ENCODE assay signal across 8 mouse cellular contexts in genomic region chr14:61112404-61112803, GRCm38 (mm10). TPM values are rescaled to one million over a fixed set of nuclear protein-coding genes. Genes with fewer than 3 reads are reported as not detected.
DNase-seq lines count a peak whose midpoint lies in the region; ATAC-seq and TF ChIP-seq lines count a peak whose summit lies in the region.

No protein-coding gene starts in this region.

- H3K4me1 ChIP-seq in kidney, embryonic 14.5 days (ENCODE audit: control insufficient read depth, insufficient read depth, low read length): no peaks in the 10 kb centered on the region
- H3K4me1 ChIP-seq in intestine, postnatal 0 days (replicated peaks; ENCODE audit: control insufficient read depth, insufficient read depth, low read length): no peaks in the 10 kb centered on the region
- H3K4me1 ChIP-seq in limb, embryonic 13.5 days: peaks cover 5% of the 10 kb centered on the region
- H3K4me1 ChIP-seq in neural tube, embryonic 11.5 days (ENCODE audit: control insufficient read depth, insufficient read depth, low read length): no peaks in the 10 kb centered on the region
- H3K4me1 ChIP-seq in stomach, embryonic 16.5 days (ENCODE audit: control insufficient read depth, insufficient read depth, low read length): no peaks in the 10 kb centered on the region

- no peak for ATAC-seq in kidney, embryonic 14.5 days (ENCODE audit: low FRiP score, low TSS enrichment)
- ATAC-seq in intestine, postnatal 0 days: no peak
- ATAC-seq in limb, embryonic 13.5 days (ENCODE audit: low FRiP score, low read depth): no peak
- no peak for ATAC-seq in neural tube, embryonic 11.5 days (ENCODE audit: insufficient read depth, low FRiP score, low TSS enrichment)
- ATAC-seq in stomach, embryonic 16.5 days (ENCODE audit: insufficient read depth, low FRiP score): peak; percentile 50; the same call in 1 of the 2 replicates

- no peak overlapping the region for H3K27ac ChIP-seq in kidney, embryonic 14.5 days (ENCODE audit: low read depth, low read length)
- no peak overlapping the region for H3K27ac ChIP-seq in intestine, postnatal 0 days (ENCODE audit: low read depth, low read length)
- H3K27ac ChIP-seq in limb, embryonic 13.5 days: no peak overlapping the region
- H3K27ac ChIP-seq in neural tube, embryonic 11.5 days (ENCODE audit: low read depth, low read length): no peak overlapping the region
- no peak overlapping the region for H3K27ac ChIP-seq in stomach, embryonic 16.5 days (ENCODE audit: low read length)

- DNase-seq in kidney, adult 18-20 months: peak; percentile 64
- peak; percentile 52 for DNase-seq in cerebellum, adult 9-11 months
- DNase-seq in frontal cortex, postnatal 10 days (ENCODE audit: low spot score in 2 of 2): peak; percentile 37 to 80
- DNase-seq in neural tube, embryonic 11.5 days (ENCODE audit: low spot score): peak; percentile 85

- 3% methylated on average over 11 of the region's 11 CpGs for WGBS in kidney, embryonic 14.5 days
- WGBS in intestine, postnatal 0 days: 7% methylated on average over 11 of the region's 11 CpGs
- 3% methylated on average over 11 of the region's 11 CpGs for WGBS in limb, embryonic 13.5 days
- WGBS in neural tube, embryonic 11.5 days: 3% methylated on average over 11 of the region's 11 CpGs
- 4% methylated on average over 11 of the region's 11 CpGs for WGBS in stomach, embryonic 16.5 days

- H3K4me3 ChIP-seq in kidney, embryonic 14.5 days (ENCODE audit: low read length): no peak overlapping the region
- H3K4me3 ChIP-seq in intestine, postnatal 0 days (ENCODE audit: low read depth, low read length): no peak overlapping the region
- no peak overlapping the region for H3K4me3 ChIP-seq in limb, embryonic 13.5 days
- no peak overlapping the region for H3K4me3 ChIP-seq in neural tube, embryonic 11.5 days (ENCODE audit: low read depth, low read length)
- no peak overlapping the region for H3K4me3 ChIP-seq in stomach, embryonic 16.5 days (replicated peaks; ENCODE audit: low read length)

- H3K27me3 ChIP-seq in kidney, embryonic 14.5 days (ENCODE audit: control insufficient read depth, insufficient read depth, low read length): no peaks in the 10 kb centered on the region
- no peaks in the 10 kb centered on the region for H3K27me3 ChIP-seq in intestine, postnatal 0 days (replicated peaks; ENCODE audit: control insufficient read depth, insufficient read depth, low read length)
- no peaks in the 10 kb centered on the region for H3K27me3 ChIP-seq in limb, embryonic 13.5 days
- H3K27me3 ChIP-seq in neural tube, embryonic 11.5 days (ENCODE audit: control insufficient read depth, insufficient read depth, low read length): no peaks in the 10 kb centered on the region
- no peaks in the 10 kb centered on the region for H3K27me3 ChIP-seq in stomach, embryonic 16.5 days (ENCODE audit: control insufficient read depth, insufficient read depth, low read length)

- H3K4me2 ChIP-seq in kidney, embryonic 14.5 days (replicated peaks; ENCODE audit: low read depth, low read length): no peak overlapping the region
- no peak overlapping the region for H3K4me2 ChIP-seq in intestine, postnatal 0 days (replicated peaks; ENCODE audit: low read depth)
- H3K4me2 ChIP-seq in limb, embryonic 13.5 days (replicated peaks): 0 out of 2 replicates have a peak overlapping the region, but pooled peaks have one; percentile 27
- H3K4me2 ChIP-seq in neural tube, embryonic 11.5 days (ENCODE audit: low read depth): no peak overlapping the region
- H3K4me2 ChIP-seq in stomach, embryonic 16.5 days (ENCODE audit: low read depth, low read length): no peak overlapping the region

- TF ChIP-seq CTCF in intestine, postnatal 0 days (IDR thresholded peaks at IDR 0.05; ENCODE audit: low read depth): peak; percentile 89

- no peaks in the 10 kb centered on the region for H3K9me3 ChIP-seq in kidney, embryonic 14.5 days (ENCODE audit: control insufficient read depth, low read length)
- H3K9me3 ChIP-seq in intestine, postnatal 0 days (ENCODE audit: control insufficient read depth): no peaks in the 10 kb centered on the region
- no peaks in the 10 kb centered on the region for H3K9me3 ChIP-seq in limb, embryonic 13.5 days
- no peaks in the 10 kb centered on the region for H3K9me3 ChIP-seq in neural tube, embryonic 11.5 days (ENCODE audit: control insufficient read depth, low read length)
- H3K9me3 ChIP-seq in stomach, embryonic 16.5 days (replicated peaks; ENCODE audit: control insufficient read depth, low read length): no peaks in the 10 kb centered on the region

- no peak overlapping the region for H3K9ac ChIP-seq in kidney, embryonic 14.5 days (ENCODE audit: low read depth, low read length)
- no peak overlapping the region for H3K9ac ChIP-seq in intestine, postnatal 0 days (ENCODE audit: low read depth, low read length)
- no peak overlapping the region for H3K9ac ChIP-seq in limb, embryonic 13.5 days
- no peak overlapping the region for H3K9ac ChIP-seq in neural tube, embryonic 11.5 days (ENCODE audit: low read length)
- no peak overlapping the region for H3K9ac ChIP-seq in stomach, embryonic 16.5 days (ENCODE audit: low read length)

- no peaks in the 10 kb centered on the region for H3K36me3 ChIP-seq in kidney, embryonic 14.5 days (ENCODE audit: control insufficient read depth, insufficient read depth, low read length)
- no peaks in the 10 kb centered on the region for H3K36me3 ChIP-seq in intestine, postnatal 0 days (ENCODE audit: control insufficient read depth, insufficient read depth)
- H3K36me3 ChIP-seq in limb, embryonic 13.5 days: no peaks in the 10 kb centered on the region
- H3K36me3 ChIP-seq in neural tube, embryonic 11.5 days (ENCODE audit: control insufficient read depth, insufficient read depth, low read length): no peaks in the 10 kb centered on the region
- H3K36me3 ChIP-seq in stomach, embryonic 16.5 days (ENCODE audit: control insufficient read depth, insufficient read depth, low read length): no peaks in the 10 kb centered on the region

RNA-seq across cellular contexts. Expression of gene Sacs, which starts 25.9 kb away (rescaled TPM):
- 2.8 and 3.6 TPM in 2 replicates for polyA plus RNA-seq in kidney, embryonic 14.5 days (2014; fragmentation: Nextera tagmentation; extraction: Ambion mirVana)
- 0.88 and 1.0 TPM in 2 replicates for polyA plus RNA-seq in intestine, postnatal 0 days (2015; fragmentation: Nextera tagmentation; extraction: Ambion mirVana)
- polyA plus RNA-seq in limb, embryonic 13.5 days (2015; fragmentation: Nextera tagmentation; extraction: Ambion mirVana): 3.0 and 3.3 TPM in 2 replicates
- polyA plus RNA-seq in neural tube, embryonic 11.5 days (2014; fragmentation: Nextera tagmentation; extraction: Ambion mirVana): 5.3 and 6.2 TPM in 2 replicates
- 1.9 and 2.4 TPM in 2 replicates for polyA plus RNA-seq in stomach, embryonic 16.5 days (2015; fragmentation: Nextera tagmentation; extraction: Ambion mirVana)
